Mouse (Mus musculus): ENCODE results near the gene Macc1.

DNA sequence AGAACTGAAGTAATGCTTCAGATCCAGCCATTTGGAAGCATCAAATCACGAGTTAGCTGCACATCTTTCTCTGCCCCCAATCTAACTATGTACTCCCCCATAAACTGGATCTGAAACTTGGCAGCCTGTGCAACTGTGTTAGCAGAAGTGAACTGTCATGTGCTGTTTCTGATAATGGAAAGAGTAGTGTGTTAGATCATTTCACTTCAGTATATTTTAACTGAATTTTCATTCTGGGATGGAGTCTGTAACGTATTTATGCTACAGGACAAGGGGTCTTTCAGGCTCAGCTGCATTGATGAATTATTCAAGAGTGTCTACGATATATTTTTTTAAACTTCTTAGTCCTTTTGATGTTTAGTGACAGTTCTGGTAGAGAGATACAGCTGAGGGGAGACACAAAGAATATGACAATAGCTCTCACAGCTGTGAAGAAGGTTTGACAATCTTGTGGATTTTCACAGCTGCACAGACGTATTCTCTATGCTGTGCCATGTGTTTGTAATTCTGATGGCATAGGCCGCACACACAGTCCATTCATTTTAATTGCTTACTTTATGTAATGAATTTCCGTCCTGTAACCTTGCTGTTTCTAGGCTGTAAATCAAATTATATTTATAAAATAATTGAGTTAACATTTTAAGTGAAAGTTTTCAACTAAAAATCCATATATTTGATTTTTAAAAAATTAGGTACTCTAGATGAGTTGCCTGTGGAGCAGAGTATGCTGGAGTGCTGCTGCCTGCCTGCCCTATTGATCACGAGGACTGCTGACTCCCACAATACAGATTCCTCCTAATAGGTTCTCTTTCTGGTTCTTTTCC lies 43.6 kb downstream of the Macc1 start:
- TF ChIP-seq CTCF (IDR thresholded peaks at IDR 0.05) = no peak
- TF ChIP-seq POLR2A (IDR thresholded peaks at IDR 0.05; ENCODE audit: insufficient read depth, low read depth, low read length) = no peak

Data from heart, adult 2 months (tissue).